Mouse (Mus musculus): ENCODE data around the gene U2af2. TPM values are rescaled to one million over a fixed set of nuclear protein-coding genes. Genes with fewer than 3 reads are reported as not detected.

The U2af2 gene
- 100 to 1,000 TPM; 521 to 558 TPM for total RNA-seq (2023)

DNA sequence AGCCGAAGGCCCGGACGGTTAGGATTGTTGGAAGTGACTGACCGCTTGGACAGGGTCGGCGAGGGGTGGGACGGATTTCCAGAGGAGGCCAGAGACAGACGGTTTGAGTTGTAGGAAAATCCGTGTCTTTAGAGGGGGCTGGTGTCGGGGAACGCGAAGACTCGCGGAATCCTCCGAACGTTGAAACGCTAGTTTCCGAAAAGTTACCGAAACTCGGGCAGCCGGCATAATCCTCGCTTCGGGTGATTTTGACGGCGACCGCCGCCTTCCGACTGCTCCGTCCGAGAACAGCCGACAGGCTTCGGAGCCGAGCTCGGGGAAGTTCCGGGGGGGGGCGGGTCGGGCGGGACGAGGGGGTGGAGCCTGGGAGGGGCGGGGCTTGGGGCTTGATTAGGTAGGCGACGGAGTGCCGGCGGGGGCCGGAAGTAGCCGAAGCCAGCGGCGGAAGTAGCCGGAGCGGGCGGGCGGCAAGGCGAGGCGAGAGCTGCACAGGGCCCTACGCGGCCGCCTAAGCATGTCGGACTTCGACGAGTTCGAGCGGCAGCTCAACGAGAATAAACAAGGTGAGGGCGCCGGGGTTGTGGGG is at the start of gene U2af2:
Gene U2af2, plus strand, starts transcription at position 370 of the 586 bp plus-strand sequence.

DNA sequence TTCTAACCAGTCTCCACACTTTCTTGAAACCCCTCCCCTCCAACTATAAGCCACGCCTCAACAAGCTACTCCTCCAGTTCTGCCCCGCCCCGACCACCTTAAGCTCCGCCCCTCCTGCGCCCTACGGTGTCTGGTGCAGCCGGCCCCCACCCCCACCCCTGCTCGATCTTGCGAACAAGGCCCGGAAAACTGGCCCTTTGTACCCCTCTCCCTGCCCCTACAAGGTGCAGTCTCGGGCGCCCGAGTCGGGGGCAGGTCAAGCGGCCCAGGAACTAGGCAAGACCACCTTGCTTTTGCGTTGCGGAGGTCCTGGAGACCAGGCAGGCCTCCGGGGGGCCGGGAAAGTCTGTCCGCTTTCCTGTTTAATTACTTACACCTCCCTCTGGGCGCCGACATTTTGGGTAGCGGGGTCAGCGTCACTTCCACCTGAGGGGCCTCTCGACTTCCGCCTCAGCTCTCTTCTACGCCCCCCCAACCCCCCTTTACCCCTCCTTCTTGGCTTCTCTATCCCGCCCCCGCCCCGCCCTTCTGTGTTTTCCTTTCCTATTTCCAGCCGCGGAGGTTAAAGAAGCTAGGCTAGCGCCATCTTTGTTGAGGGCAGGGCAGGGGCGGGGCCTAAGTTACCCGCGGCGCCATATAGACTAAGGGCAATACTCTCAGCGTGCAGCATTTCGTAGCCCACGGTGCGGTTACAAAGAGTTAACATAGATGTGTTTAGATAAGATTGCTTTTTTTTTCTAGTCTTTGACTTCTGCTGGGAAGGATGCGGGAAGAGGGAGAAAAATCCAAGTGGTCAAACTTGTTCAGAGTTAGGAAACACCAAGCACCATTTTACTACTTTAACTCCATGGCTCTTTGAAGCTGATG is 47.5 kb upstream of the U2af2 start, which contains the start of the genes Zfp524 and Fiz1:
Gene Zfp524, plus strand, starts transcription at position 165 of the 867 bp plus-strand sequence.
Gene Fiz1, minus strand, starts transcription at position 447 of the 867 bp plus-strand sequence.

DNA sequence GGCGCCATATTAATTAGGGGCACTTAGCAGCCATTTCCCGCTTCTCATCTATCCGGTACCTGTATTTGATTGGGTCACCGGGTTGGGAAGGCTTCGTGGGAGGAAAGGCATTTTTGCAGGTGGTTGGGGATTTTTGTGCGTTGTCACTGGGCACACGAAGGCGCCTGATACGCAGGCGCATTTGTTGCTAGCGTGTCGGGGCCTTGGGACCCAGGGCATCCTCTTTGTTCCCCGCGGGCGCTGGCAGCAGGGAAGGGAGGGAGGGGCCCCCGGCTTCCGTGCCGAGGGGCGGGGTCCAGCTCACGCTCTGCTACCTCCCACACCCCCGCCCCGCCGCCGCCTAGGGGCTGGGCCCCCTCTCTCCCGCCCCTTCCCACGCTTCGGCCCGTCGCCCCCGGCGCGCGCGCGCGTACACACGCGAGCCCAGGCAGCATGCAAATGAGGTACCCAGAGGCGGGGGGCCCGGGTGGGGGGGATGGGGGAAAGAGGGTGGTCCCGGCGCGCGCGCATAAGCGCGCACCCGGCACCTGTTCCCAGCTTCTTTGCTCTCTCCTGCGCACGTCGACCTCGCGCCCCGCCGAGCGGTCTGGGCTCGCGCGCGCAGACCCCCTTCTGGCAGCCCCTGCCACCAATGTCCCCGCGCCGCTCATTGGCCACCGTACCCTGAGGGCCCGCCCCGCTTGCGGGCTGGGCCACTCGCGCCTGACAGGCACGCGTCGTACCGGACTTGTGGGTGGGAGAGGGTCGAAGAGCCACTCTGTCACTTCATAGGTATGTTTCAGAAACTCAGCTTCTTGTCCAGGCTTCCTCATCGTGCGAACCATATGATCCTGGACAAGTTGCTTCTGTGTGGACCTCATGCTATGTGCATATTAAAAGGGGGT is 46.6 kb upstream of the U2af2 start, which contains the start of gene Gm44973:
Gene Gm44973, plus strand, starts transcription at position 379 of the 884 bp plus-strand sequence.

DNA sequence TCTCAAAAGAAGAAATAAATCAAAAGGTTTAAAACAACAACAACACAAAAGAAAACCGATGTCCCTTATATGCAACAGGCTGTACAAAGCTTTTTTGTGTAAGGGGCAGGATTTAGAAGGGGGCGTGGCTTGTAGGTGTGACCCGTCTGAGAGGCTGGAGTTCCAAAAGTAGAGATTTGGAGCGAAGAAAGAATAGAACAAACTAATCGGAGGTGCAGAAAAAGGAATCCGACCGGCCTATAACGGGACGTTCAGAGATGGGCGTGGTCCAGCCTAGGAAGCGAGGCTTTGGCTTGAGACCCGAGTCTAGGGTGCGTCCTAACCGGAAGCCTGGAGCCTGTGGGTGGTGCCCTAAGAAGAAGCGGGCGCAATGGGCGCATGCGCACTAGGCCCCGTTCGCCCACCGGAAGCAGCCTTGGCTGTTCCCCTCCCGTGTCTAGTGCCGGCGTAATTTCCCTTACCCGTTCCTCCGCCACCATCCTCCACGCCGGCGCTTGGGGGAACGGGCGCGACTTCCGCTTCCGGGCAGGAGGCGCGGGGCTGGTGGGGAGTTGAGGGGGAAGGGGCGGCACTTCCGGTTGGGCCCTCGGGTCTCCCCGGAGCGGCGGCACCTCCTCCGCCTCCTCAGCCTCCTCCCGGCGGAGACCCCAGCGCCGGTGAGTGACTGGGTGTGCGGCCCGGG is 41.8 kb upstream of the U2af2 start, which contains the start of the genes Zfp865 and Ccdc106:
Gene Zfp865, plus strand, starts transcription at position 377 of the 682 bp plus-strand sequence.
Gene Ccdc106, plus strand, starts transcription at position 554 of the 682 bp plus-strand sequence.

DNA sequence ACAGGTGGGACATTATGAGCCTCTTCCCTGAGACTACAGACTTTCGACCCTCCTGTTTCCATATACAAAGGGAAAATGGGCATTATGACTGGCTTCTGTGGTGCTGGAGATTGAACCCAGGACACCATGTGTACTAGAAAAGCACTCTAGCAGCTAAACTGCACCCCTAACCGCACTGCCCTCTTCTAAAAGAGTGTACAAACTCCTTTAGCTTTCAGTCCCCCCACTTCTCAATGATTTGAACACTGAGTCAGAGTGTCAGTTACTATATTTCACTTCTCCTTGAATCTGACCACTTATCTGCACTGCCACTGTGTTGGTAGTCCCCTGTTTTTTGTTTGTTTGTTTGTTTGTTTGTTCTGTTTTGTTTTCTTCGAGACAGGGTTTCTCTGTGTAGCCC is 28.1 kb upstream of the U2af2 start, which contains the start of gene 4632433K11Rik:
Gene 4632433K11Rik, plus strand, starts transcription at position 301 of the 400 bp plus-strand sequence.

DNA sequence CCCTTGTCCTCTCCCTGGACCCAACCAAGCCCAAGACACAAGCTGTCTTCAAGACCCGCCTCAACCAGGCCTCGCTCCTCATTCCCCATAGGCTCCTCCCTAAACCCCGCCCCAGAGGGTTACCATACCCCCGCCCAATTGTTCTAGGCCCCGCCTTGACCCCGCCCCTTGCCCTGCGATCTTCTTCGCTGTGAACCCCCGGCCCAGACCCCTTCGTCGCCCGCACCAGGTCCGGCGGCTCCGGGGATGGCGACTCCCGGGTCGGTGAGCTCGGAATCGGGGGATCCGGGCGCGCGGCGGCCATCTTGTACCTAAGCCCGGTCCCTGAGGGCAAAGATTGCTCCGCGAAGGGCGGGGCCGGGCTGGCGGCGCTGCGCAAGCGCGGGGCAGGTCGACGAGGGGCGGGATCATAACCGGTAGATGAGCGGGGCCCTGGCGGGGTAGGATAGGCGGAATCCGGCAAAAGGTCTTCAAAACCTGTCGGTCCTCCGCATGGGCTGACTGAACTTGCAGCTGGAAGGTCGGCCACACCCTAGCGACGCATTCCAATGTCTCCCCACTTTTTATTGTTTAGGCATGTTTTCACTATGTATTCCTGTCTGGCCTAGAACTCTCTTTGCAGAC is 23.7 kb upstream of the U2af2 start, which contains the start of gene Zfp784:
Gene Zfp784, minus strand, starts transcription at position 338 of the 624 bp plus-strand sequence.

DNA sequence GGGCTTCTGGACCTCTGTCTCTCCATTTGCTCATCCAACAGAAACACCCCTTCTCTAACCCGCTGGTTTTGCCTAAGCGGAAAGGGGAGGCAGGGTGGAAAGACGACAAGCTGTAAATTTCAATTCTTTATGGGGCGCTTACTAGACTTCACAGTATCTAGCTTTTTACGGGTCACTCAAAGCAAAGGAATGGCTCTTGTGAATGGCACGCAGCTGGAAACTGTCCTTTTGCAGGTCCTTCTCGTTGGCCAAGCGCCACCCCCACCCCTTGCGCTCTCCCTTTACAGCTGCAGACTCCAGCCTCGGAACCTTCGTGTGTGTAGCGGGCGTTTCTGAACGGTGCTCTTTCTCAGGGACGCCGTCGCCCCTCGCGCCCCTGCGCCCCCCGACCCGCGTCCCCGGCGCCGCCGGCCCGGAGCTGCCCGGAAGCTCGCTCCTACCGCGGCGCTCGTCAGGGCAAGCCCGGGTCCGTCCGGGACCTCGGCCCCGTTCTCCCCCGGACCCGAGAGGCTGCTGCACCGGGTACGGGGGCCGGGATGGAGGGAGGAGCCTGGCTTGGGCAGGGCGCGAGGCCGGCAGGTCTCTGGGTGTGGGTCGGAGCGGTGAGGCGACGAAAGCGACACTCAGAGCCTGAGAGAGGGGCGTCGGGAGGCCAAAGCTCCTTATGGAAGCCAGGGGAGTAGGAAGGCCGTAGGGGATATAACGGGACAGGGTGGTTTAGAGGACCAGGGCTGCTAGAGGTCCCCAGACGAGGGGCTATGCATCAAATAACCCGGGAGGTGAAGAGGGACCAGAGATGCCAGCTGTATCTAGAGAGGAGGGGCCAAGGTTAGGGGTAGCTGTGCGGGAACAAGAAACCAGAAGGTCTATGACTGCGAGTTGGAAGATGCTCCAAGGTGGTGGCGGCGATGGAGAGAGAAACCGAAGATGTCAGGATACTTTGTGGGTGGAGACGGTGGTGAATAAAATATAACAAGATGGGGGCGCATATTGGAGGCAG is 10.4 kb upstream of the U2af2 start, which contains the start of gene Zfp580:
Gene Zfp580, plus strand, starts transcription at position 346 of the 1,000 bp plus-strand sequence.

DNA sequence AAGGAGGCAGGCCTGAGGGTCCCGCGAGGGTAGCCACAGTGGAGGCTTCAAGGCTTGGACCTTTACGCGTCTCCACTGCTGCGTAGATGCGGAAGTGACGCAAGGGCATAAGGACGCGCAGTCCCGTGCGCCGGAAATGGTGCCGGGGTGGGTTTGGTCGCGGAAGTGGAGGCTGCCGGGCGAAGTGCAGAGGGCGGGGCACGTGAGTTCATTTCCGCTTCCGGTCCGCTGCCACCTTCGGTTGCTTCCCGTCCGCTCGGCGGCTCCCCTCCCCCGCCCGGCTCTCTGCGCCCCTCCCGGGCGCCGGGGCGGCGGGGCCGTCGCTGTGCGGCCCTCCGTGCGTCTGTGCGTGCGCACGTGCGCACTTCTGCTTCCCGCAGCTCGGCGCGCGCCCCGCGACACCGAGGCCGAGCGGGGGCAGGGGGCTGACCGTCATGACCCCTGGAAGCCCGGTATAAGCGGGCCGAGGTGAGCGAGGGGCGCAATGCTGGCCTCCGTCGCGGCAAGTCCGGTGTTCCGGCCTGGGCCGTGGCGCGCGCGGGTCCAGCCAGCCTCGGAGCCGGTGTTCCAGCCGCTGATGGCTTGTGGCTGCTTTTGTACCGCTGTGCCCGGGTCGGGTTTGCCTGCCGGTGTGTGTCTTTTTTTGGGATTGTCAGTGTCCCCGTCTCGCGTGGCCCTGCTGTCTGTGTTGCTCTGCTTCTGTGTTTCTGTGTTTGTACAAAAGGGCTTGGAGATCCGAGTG is 18.2 kb downstream of the U2af2 start, which contains the start of gene Epn1:
Gene Epn1, plus strand, starts transcription at position 226 of the 742 bp plus-strand sequence.

DNA sequence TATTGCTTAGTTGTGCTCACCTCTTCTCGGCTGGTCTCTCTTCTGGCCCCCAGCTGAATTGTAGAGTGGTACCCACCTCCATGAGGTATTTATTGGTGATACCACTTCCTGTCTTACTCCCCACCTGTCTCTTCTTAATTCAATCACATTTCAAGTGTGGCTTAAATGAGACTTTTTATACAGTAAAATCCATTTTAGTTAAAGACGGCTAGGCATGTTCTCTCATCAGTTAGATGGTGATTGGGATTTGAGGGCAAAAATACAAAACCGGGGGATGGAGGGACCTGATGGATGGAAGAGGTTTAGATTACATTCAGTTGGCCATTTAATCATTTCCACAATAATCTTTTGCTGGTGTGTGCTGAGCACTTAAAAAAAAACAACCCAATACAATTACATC is 54.9 kb downstream of the U2af2 start, which contains the start of gene Rfpl4:
Gene Rfpl4, minus strand, starts transcription at position 101 of the 400 bp plus-strand sequence.

DNA sequence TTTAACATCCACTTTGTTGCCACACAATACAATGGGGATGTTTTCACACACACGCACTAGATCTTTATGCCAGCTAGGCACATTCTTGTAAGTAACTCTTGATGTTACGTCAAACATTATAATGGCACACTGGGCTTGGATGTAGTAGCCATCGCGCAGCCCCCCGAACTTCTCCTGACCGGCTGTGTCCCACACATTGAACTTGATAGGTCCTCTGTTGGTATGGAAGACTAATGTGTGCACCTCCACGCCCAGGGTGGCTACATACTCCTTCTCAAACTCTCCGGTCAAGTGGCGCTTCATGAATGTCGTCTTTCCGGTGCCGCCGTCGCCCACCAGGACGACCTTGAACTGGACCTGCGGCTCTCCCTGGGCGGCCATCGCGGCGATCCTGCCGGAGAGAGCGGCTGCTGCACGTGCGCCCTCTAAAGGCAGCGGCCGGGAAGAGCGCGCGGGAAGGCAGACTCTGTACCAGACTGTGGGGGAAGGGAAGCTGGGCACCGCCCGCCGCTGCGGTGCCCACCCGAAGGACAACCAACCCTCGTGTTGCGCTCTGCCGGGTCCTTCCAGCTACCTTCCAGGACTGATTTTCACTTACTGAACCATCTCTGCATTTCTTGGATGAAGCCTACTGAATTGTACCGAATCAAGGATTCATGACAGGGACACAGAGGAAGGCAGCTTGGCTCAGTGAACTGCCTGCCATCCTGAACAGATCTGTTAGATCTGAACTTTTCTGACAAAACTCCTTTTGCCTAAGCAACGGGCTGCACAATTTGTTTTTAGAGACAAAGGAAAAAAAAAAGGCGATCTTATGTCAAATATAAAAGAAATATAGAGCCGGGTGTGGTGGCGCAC is 63.8 kb downstream of the U2af2 start, which contains the start of gene Rasl2-9:
Gene Rasl2-9, minus strand, starts transcription at position 402 of the 858 bp plus-strand sequence.

Other genes starting within 250 kb of the U2af2 start
- 100 to 1,000 TPM; 115 to 155 TPM for gene Ube2s, start 249.6 kb upstream of the U2af2 start, total RNA-seq (2023)
- gene Shisa7, start 217.4 kb upstream of the U2af2 start, total RNA-seq (2023): 1 to 10 TPM; 1.5 to 2.2 TPM
- 10 to 100 TPM in 1 of 2 experiments, 1 to 10 TPM in 1; 8.1 to 13.1 TPM for gene Isoc2b, start 191.9 kb upstream of the U2af2 start, total RNA-seq (2023)
- gene Isoc2a, start 185.0 kb upstream of the U2af2 start, total RNA-seq (2023): 10 to 100 TPM; 11.1 to 11.2 TPM
- gene Gm36210, start 155.6 kb upstream of the U2af2 start, total RNA-seq (2023): not detected
- gene Zfp628, start 146.9 kb upstream of the U2af2 start, total RNA-seq (2023): 10 to 100 TPM; 32.8 to 34.2 TPM
- 10 to 100 TPM in 1 of 2 experiments, 1 to 10 TPM in 1; 6.6 to 10.6 TPM for gene Nat14, start 140.1 kb upstream of the U2af2 start, total RNA-seq (2023)
- gene Ssc5d, start 136.4 kb upstream of the U2af2 start, total RNA-seq (2023): under 1 TPM in 1 of 2 experiments, not detected in 1; 0.41 TPM
- gene Sbk2, start 97.7 kb upstream of the U2af2 start, total RNA-seq (2023): under 1 TPM; 0.33 to 0.87 TPM
- gene Sbk3, start 91.0 kb upstream of the U2af2 start, total RNA-seq (2023): not detected
- 10 to 100 TPM; 20.7 to 31.7 TPM for gene Zfp579, start 66.0 kb upstream of the U2af2 start, total RNA-seq (2023)
- gene Zfp524, start 47.7 kb upstream of the U2af2 start, total RNA-seq (2023): 10 to 100 TPM; 10.5 to 12.3 TPM
- gene Fiz1, start 47.4 kb upstream of the U2af2 start, total RNA-seq (2023): 10 to 100 TPM; 54.8 to 57.0 TPM
- gene Gm44973, start 46.6 kb upstream of the U2af2 start, total RNA-seq (2023): not detected
- gene Zfp865, start 41.8 kb upstream of the U2af2 start, total RNA-seq (2023): 10 to 100 TPM; 47.6 to 56.7 TPM
- not detected for gene Ccdc106, start 41.6 kb upstream of the U2af2 start, total RNA-seq (2023)
- gene 4632433K11Rik, start 28.0 kb upstream of the U2af2 start, total RNA-seq (2023): not detected
- 1 to 10 TPM; 5.8 to 7.0 TPM for gene Zfp784, start 23.7 kb upstream of the U2af2 start, total RNA-seq (2023)
- gene Zfp580, start 10.6 kb upstream of the U2af2 start, total RNA-seq (2023): 1 to 10 TPM; 4.0 to 4.5 TPM
- gene Epn1, start 18.1 kb downstream of the U2af2 start, total RNA-seq (2023): 100 to 1,000 TPM; 220 to 234 TPM
- gene Rfpl4, start 54.8 kb downstream of the U2af2 start, total RNA-seq (2023): not detected
- gene Rasl2-9, start 63.8 kb downstream of the U2af2 start, total RNA-seq (2023): 1 to 10 TPM in 1 of 2 experiments, not detected in 1; 1.1 TPM
- not detected for gene Vmn1r55, start 87.5 kb downstream of the U2af2 start, total RNA-seq (2023)
- gene Vmn1r56, start 134.6 kb downstream of the U2af2 start, total RNA-seq (2023): not detected
- not detected for gene Vmn1r57, start 156.3 kb downstream of the U2af2 start, total RNA-seq (2023)

Measured in B cell, adult 67 days (primary cell).